Mouse (Mus musculus) monocyte, adult 5-6 weeks (primary cell): ENCODE measurements around the gene Prkrip1. TPM values are rescaled to one million over a fixed set of nuclear protein-coding genes. Genes with fewer than 3 reads are reported as not detected.
"Not testable (repeated sequence)": the region's sequence is repeated elsewhere in the genome, so short reads cannot be mapped to it uniquely, and the experiment has no call there.

ENCODE experiments used
- ATAC-seq: fragments of 153-309, 156-312 bp; replicated peaks from 2 replicates; pipeline ENCODE4 v1.8.0; 2017; ENCODE audit warnings: mild to moderate bottlenecking; ENCODE audit not compliant: low TSS enrichment, insufficient number of reproducible peaks, severe bottlenecking, poor library complexity, low FRiP score
- total RNA-seq: library from RNA; stranded (forward); fragments of 200-1000, 200-491, 200-594 nt; gene quantifications from 3 replicates; pipeline ENCODE4 v1.2.3, GENCODE M21; 2017

Prkrip1 gene
- total RNA-seq, 1 experiment from 2014 or later: 11.6 TPM

- ATAC-seq: peak; percentile 18; the same call in 1 of the 2 replicates
Measured at GRCm38 (mm10) chr5:136169626-136170511, 28.9 kb downstream of the Prkrip1 start.

- ATAC-seq: no peak
Measured at GRCm38 (mm10) chr5:136168071-136168470, 30.7 kb downstream of the Prkrip1 start.

- ATAC-seq: no peak
Measured at GRCm38 (mm10) chr5:136167296-136167695, 31.5 kb downstream of the Prkrip1 start.

- ATAC-seq: no peak
Measured at GRCm38 (mm10) chr5:136165246-136165645, 33.5 kb downstream of the Prkrip1 start.

- no peak for ATAC-seq
Measured at GRCm38 (mm10) chr5:136163807-136164474, 34.8 kb downstream of the Prkrip1 start.

- not testable (repeated sequence) for ATAC-seq
Measured at GRCm38 (mm10) chr5:136160084-136160483, 38.7 kb downstream of the Prkrip1 start.

GRCm38 (mm10) chr5:136155399-136155798 is 43.4 kb downstream of the Prkrip1 start:
- no peak for ATAC-seq

GRCm38 (mm10) chr5:136152365-136152764 is 46.4 kb downstream of the Prkrip1 start:
- no peak for ATAC-seq

GRCm38 (mm10) chr5:136149134-136149576 is 49.6 kb downstream of the Prkrip1 start:
- ATAC-seq: peak; percentile 84

GRCm38 (mm10) chr5:136147704-136148103 is 51.1 kb downstream of the Prkrip1 start:
- no peak for ATAC-seq

GRCm38 (mm10) chr5:136146936-136147335 is 51.8 kb downstream of the Prkrip1 start:
- no peak for ATAC-seq

GRCm38 (mm10) chr5:136144606-136145430 is 53.9 kb downstream of the Prkrip1 start:
- no peak for ATAC-seq

GRCm38 (mm10) chr5:136143161-136143755 is 55.5 kb downstream of the Prkrip1 start:
- ATAC-seq: no peak

- no peak for ATAC-seq
Measured at GRCm38 (mm10) chr5:136142746-136143145, 56.0 kb downstream of the Prkrip1 start.

GRCm38 (mm10) chr5:136140057-136140482 is 58.7 kb downstream of the Prkrip1 start:
- ATAC-seq: peak; percentile 58

GRCm38 (mm10) chr5:136139393-136139792 is 59.4 kb downstream of the Prkrip1 start:
- 0 out of 2 replicates have a peak, but pooled peaks have one; percentile 7 for ATAC-seq

- no peak for ATAC-seq
Measured at GRCm38 (mm10) chr5:136137658-136138274, 61.0 kb downstream of the Prkrip1 start.
